In the genomic region with DNA sequence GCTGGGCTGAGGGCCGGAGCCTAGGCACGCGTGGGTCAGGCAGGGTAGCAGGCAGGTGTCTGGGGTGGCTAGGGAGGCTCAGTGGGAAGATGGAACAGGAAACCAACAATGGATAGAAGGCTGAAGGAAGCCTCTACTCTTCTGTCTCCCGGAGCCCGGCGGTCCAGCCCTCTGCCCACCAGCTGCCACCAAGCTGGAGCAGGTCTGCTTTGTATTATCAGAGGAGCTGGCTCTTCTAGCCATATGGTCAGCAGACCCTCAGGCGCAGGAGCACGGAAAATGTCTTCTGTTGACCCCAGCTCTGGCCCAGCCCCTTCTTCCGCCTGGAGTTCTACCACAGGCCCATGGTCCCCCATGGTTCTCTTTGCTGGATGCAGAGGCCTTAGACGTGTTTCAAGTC, we compare ENCODE assay signal across 24 mouse cellular contexts. TPM values are rescaled to one million over a fixed set of nuclear protein-coding genes. Genes with fewer than 3 reads are reported as not detected.
"Had no signal": no experiment of that assay in that cellular context is flagged by ENCODE, and none has a peak within 500 bp of the region (broad histone marks: within the 10 kb centered on the region; RNA-seq: fewer than 3 reads in every experiment).

No protein-coding gene starts in this region.

- H3K9ac ChIP-seq: kidney, embryonic 15.5 days; limb, embryonic 15.5 days; liver, embryonic 14.5 days; liver, postnatal 0 days; lung, embryonic 14.5 days; midbrain, embryonic 12.5 days; midbrain, embryonic 15.5 days; neural tube, embryonic 13.5 days had no signal

- H3K27me3 ChIP-seq: kidney, embryonic 15.5 days; midbrain, embryonic 15.5 days; neural tube, embryonic 13.5 days had no signal

- ATAC-seq: liver, postnatal 0 days; lung, postnatal 0 days; midbrain, embryonic 15.5 days had no signal

- H3K9me3 ChIP-seq: limb, embryonic 15.5 days; midbrain, embryonic 12.5 days; midbrain, embryonic 15.5 days; neural tube, embryonic 13.5 days had no signal

- DNase-seq: kidney, adult 11 months; kidney, adult 8-10 months; kidney, postnatal 10 days; kidney, postnatal 36 days; left cerebral cortex, postnatal 4 days; liver, postnatal 0 days; lung, embryonic 14.5 days; right cerebral cortex, adult 18-20 months; right cerebral cortex, postnatal 14 days; right cerebral cortex, postnatal 4 days; thymus, adult 2 months; thymus, postnatal 14 days; thymus, postnatal 4 days had no signal

- H3K4me1 ChIP-seq: midbrain, embryonic 12.5 days; midbrain, embryonic 15.5 days had no signal

- H3K4me3 ChIP-seq: kidney, embryonic 15.5 days; limb, embryonic 15.5 days; midbrain, embryonic 12.5 days; midbrain, embryonic 15.5 days; neural tube, embryonic 13.5 days had no signal

- H3K4me2 ChIP-seq: kidney, embryonic 15.5 days; limb, embryonic 15.5 days; liver, embryonic 11.5 days; lung, embryonic 14.5 days; midbrain, embryonic 12.5 days; midbrain, embryonic 15.5 days; neural tube, embryonic 13.5 days had no signal

- H3K36me3 ChIP-seq: kidney, embryonic 15.5 days; limb, embryonic 15.5 days; midbrain, embryonic 12.5 days; midbrain, embryonic 15.5 days had no signal

- H3K27ac ChIP-seq: kidney, embryonic 15.5 days; limb, embryonic 15.5 days; liver, embryonic 14.5 days; macrophage; midbrain, embryonic 12.5 days; midbrain, embryonic 15.5 days; neural tube, embryonic 13.5 days; stomach, postnatal 0 days had no signal

RNA-seq across cellular contexts. Expression of gene Nxph3, which starts 51.0 kb away (rescaled TPM):
- total RNA-seq: megakaryocyte, adult 5-6 weeks had no signal
- polyA plus RNA-seq: liver, postnatal 0 days; macrophage had no signal
